Mouse (Mus musculus) thymus, postnatal 14 days (tissue): Measurements from ENCODE around the gene Sptlc2.

Experiments used
- DNase-seq: peaks from one replicate; pipeline ENCODE4 v3.0.0; 2021

Sptlc2 gene

GRCm38 (mm10) chr12:87393447-87394145 lies 5.4 kb upstream of the Sptlc2 start:
- no peak for DNase-seq

GRCm38 (mm10) chr12:87391355-87391754 lies 3.2 kb upstream of the Sptlc2 start:
- DNase-seq = no peak

DNA sequence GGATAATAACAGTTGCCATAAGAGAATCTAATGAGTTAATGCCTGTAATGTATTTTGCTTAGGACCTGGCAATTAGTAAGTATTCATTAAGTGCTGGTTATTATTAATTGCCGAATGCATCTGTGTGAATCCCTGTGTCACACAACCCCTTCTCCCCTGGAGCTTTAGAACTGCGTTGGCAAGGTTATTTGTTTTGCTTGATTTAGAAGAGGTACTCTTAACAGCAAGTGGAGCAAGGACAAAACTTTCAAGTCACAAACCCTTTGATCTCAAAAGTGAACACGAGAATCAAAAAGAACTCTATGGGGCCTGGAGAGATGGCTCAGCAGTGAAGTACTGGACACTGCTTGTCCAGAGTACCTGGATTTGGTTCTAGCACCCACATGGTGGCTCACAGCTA lies 1.1 kb upstream of the Sptlc2 start:
- no peak for DNase-seq

DNA sequence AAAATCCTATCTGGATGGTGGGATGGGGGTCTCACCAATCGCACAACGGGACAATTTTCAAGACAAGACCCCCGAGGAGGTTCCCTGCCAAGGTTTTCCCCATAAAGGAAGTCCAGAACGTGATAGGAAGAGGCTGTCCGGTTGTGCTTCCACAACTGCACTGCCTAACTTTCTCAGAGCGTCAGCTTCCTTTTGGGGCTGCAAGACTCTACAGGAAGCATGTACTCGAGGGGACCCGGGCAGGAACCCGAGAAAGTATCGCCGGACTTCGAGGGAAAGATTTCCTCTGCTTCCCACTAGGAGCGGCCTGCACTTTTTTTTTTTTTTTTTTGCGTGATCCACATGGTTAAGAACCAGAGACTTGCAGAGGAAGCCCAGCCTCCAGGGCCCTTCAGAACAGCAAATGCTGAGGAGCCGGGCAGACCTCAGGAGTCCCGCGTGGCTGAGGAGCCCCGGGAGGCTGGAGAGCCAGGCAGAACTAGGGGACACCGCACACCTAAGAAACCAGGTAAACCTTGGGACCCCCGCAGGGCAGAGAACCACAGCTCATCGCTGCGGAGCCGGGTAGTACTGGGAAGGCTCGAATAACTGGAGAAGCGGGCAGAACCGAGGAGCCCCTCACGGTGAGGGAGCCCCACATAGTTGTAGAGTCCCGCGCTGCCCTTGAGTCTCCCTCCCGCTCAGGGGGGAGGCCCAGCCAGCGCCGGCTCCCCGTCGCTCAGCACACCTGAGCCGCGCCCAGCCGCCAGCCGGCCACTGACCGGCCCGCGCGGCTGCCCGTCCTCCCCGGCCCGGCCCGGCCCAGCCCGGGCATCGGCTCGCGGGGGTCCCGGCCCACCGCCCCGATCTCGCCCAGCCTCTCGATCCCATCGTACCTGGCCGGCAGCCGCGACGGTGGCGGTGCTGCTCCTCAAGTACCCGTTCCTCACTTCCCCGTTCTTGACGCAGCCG lies 709 bp downstream of the Sptlc2 start:
- peak; percentile 51 for DNase-seq

DNA sequence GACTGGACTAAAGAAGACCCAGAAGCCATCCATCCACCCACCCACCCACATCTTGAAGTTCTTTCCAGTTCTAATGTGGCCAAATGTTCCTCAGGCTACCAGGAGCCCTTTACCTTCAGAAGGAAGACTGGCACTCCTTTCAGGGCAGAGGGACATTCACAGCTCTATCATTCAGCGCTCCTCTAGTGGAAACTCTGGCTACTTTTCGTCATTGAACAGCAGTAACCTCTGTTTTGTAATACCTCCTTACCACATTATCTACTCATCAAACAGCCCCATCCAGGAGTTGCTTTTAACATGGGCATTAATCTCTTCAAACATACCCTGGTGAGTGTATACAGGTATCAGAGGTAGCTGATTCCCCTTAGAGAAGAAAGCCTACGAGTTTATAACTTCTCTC lies 3.1 kb downstream of the Sptlc2 start:
- DNase-seq = no peak

DNA sequence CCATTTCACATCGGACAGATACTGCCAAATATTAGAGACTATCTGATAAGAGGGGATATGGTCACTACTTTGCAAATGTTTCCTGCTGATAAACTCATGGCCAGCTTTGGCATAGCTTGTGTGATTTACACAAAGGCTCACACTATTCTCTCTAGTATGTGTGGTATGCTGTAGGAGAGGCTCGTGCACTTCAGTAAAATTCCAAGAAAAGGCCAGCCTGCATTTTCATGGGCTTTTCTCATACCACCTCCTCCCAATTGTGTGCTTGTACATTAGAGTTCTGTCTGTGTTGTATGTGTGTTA lies 6.8 kb downstream of the Sptlc2 start:
- no peak for DNase-seq

- DNase-seq = no peak
Measured at GRCm38 (mm10) chr12:87380586-87381379, 7.4 kb downstream of the Sptlc2 start.

GRCm38 (mm10) chr12:87379496-87379895 lies 8.7 kb downstream of the Sptlc2 start:
- no peak for DNase-seq

DNA sequence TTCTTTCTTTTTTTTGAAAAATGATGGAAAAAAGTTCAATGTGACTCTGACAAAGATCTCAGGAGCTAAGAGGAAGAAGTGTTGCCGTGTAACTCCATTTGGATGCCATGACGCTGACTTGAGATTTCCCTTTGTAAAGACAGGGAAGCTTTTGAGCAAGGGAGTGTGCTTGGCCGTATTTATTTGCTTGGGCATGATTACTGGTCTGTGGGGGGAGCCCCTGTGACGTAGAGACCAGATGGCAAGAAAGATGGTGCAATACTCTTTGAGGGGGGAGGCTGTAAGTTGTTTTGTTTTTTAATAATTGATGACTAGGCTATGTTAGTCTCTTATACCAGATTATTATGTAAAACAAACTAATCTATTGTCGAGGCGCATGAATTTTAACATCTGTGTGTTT lies 14.0 kb downstream of the Sptlc2 start:
- no peak for DNase-seq

DNA sequence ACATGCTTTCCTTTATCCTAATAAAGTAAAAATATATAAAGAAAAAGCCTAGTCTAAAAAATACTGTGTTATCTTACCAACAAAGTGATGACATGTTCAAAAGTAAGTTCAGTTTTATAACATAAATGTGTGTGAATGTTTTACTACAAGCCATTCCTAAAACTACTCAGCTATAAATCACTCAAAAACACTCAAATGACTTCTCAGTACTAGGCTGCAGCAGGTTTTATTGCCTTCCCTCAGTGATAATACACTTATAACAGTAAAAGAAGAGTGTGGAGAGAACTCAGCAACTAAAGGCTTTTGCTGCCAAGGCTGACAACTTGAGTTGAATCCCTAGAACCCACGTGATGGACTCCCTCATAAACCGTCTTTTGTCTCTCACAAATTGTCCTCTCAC lies 18.8 kb downstream of the Sptlc2 start:
- no peak for DNase-seq

GRCm38 (mm10) chr12:87368092-87368491 lies 20.1 kb downstream of the Sptlc2 start:
- no peak for DNase-seq

GRCm38 (mm10) chr12:87365676-87366075 lies 22.5 kb downstream of the Sptlc2 start:
- no peak for DNase-seq

DNA sequence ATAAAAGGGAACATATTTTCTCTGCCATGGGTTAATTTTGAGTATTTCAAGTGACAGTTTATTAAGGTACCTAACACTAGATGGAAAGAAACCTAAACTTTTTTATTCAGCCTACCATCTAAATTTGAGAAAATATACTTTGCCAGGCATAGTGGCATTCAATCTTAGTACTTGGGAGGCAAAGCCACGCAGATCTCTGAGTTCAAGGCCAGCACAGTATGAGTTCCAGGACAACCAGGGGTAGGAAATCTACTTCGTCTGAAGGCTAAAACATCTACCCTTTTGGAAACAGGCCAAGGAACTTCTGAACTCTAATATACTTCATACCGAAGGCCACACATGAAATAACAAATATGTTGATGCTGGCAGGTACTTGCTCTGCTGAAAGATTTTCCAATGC lies 26.0 kb downstream of the Sptlc2 start:
- DNase-seq = no peak

DNA sequence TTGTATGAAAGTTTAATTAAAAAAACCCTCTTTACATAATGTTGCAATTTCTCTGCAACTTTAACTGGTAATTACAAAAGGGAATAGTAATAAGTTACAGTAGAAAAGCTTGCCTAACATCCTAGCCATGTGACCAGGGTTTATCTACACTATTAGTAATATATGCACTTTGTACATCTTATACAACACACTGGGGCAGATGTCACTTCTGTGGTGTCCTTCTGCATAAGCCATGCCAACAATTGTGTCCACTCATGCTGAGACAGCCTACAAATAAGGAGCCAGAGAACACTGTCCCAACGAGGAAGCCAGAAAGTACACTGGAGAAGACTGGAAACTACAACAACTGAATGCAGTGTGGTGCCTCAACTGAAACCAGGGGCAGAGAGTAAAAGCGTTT lies 40.1 kb downstream of the Sptlc2 start:
- no peak for DNase-seq

- no peak for DNase-seq
Measured at GRCm38 (mm10) chr12:87347511-87347910, 40.6 kb downstream of the Sptlc2 start.

DNA sequence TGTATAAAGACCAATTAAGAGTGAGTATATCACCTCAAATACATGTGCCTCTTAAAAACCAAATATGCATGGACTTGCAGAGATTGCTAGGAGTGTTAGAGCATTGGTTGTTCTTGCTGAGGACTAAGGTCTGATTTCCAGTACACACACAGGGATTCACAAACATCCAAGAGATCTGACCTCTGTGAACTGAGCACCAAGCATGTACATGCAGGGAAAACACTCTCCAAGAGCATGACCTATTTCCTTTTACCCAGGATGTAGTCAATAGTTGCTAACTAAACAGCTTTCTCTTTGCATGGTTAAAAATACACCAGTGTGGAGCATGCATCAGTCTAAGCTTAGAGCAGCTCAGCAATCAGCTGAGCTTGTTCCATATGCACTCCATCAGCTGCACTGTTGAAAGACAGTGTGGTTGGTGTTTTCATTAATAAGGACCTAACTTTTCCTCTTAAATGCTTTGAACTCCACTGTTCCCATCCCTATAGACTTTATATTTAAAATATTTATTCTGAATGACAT lies 45.0 kb downstream of the Sptlc2 start:
- no peak for DNase-seq

DNA sequence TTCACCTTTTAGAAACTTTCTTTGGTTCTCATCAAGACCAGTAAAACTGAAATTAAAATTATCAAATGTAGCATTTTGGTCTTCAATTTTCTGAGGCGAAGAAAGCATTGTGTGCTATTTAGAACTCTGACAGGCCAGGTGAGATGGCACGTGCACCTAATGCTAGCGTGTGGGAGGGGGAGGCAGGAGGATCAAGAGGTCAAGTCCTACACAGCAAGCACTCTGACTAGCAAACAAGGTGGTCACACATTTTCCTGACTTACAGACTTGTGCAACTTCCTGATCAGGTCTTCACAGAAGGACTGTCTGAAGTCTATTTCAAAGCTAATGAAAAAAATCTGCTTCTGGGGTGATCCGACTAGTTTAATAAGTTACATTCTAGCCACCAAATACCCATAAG lies 50.1 kb downstream of the Sptlc2 start:
- no peak for DNase-seq

- no peak for DNase-seq
Measured at GRCm38 (mm10) chr12:87334886-87335285, 53.3 kb downstream of the Sptlc2 start.

GRCm38 (mm10) chr12:87333794-87334193 lies 54.4 kb downstream of the Sptlc2 start:
- DNase-seq = no peak

DNA sequence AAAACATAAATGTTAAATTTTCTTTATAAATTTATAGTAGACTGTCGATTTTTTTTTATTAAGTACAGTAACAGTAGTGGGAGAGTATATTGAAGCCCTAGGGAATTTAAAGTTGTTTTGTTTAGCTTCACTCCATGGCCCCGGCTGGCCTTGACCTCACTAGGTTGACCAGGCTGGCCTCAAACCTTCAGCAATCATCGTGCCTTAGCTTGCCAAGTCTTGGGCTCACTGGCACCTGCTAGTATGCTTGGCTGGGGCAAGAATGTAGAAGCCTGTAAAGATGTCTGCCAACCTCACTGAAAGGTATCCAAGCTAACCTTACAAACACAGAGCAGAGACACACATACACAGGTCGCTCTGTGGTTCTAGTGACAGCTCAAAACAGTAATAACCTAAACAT lies 55.6 kb downstream of the Sptlc2 start:
- no peak for DNase-seq

DNA sequence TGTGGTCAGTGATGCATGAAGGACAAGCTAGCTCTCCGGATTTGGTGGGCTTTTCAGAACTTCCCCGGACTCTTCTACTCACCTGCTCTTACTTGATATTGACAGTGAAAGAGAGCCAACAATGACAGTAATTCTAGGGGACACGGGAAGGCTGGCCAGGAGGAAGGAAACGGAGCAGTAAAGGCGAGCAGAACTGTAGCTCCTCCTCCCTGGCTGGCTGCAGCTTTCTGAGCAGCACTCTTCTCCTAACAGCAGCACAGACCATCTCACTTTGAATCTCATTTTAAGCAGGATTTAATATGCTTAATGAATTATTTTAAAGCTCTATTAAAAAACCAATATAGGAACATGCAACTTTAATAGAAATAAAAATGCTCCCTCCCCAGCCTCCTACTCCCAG lies 56.2 kb downstream of the Sptlc2 start:
- no peak for DNase-seq

GRCm38 (mm10) chr12:87331053-87331456 lies 57.1 kb downstream of the Sptlc2 start:
- DNase-seq = no peak

GRCm38 (mm10) chr12:87330213-87330612 lies 57.9 kb downstream of the Sptlc2 start:
- no peak for DNase-seq
